Comparison of ENCODE assay signal across 27 mouse cellular contexts in the genomic region with DNA sequence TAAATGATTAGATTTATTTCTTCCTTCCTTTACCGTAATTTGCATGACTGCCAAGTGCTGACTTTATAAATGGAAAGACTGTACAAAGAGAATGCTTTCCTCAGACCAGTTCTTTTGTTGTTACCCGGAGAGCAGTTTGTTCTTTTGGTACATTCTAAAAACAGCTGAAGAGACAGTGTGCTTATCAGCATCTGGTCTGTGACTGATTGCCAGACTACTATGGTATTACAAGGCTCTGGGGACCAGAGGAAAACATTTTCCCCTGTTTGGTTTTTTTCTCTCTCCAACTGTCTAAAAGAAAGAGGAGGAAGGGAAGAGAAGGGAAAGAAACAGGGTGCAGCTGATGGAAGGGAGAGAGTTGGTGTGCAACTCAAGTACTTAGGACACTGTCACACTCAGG. TPM values are rescaled to one million over a fixed set of nuclear protein-coding genes. Genes with fewer than 3 reads are reported as not detected.
DNase-seq lines count a peak whose midpoint lies in the region; ATAC-seq and TF ChIP-seq lines count a peak whose summit lies in the region.
"Had no signal": no experiment of that assay in that cellular context is flagged by ENCODE, and none has a peak within 500 bp of the region (broad histone marks: within the 10 kb centered on the region; RNA-seq: fewer than 3 reads in every experiment).

No protein-coding gene starts in this region.

- TF ChIP-seq POLR2A in kidney, adult 2 months (IDR thresholded peaks at IDR 0.05; ENCODE audit: low read depth, low read length), result no peak

- H3K4me3 ChIP-seq in kidney, adult 2 months (ENCODE audit: insufficient read depth, low read depth, low read length), result no peak overlapping the region
- no peak overlapping the region for H3K4me3 ChIP-seq in layer of hippocampus, adult 2 months
- H3K4me3 ChIP-seq: forebrain, embryonic 10.5 days; heart, embryonic 12.5 days; hindbrain, embryonic 12.5 days; midbrain, embryonic 12.5 days had no signal

- 56% methylated on average over 2 of the region's 2 CpGs for WGBS in kidney, adult 2 months

- H3K27ac ChIP-seq in kidney, adult 2 months (ENCODE audit: insufficient read depth, low read depth, low read length), result no peak overlapping the region
- peak overlapping the region; percentile 79 for H3K27ac ChIP-seq in layer of hippocampus, adult 2 months
- H3K27ac ChIP-seq: forebrain, embryonic 10.5 days; hindbrain, embryonic 12.5 days; midbrain, embryonic 12.5 days had no signal

- H3K27me3 ChIP-seq in kidney, adult 2 months (replicated peaks; ENCODE audit: control insufficient read depth, insufficient read depth, low read length), result no peaks in the 10 kb centered on the region
- H3K27me3 ChIP-seq: CH12.LX; heart, embryonic 12.5 days; hindbrain, embryonic 12.5 days; midbrain, embryonic 12.5 days had no signal

- ATAC-seq in megakaryocyte progenitor cell, adult 5-6 weeks (replicated peaks; ENCODE audit: poor library complexity), result peak; percentile 54

- no peak for TF ChIP-seq CTCF in kidney, adult 2 months (conservative IDR thresholded peaks at IDR 0.05; ENCODE audit: insufficient read depth, insufficient read length, low read depth, low read length)
- no peak for TF ChIP-seq CTCF in layer of hippocampus, adult 2 months (conservative IDR thresholded peaks at IDR 0.05)

- no peaks in the 10 kb centered on the region for H3K36me3 ChIP-seq in kidney, adult 2 months (ENCODE audit: control insufficient read depth, insufficient read depth, low read length)
- H3K36me3 ChIP-seq: forebrain, embryonic 10.5 days; G1E; heart, embryonic 12.5 days; hindbrain, embryonic 12.5 days; midbrain, embryonic 12.5 days had no signal

- H3K4me1 ChIP-seq in kidney, adult 2 months (ENCODE audit: control insufficient read depth, insufficient read depth, low read length), result no peaks in the 10 kb centered on the region
- H3K4me1 ChIP-seq: forebrain, embryonic 10.5 days; midbrain, embryonic 12.5 days had no signal

- peak; percentile 19 for DNase-seq in kidney, adult 2 months
- DNase-seq in kidney, postnatal 10 days, result no peak
- DNase-seq in layer of hippocampus, adult 2 months (ENCODE audit: low spot score in 2 of 2), result peak in 1 of 2 experiments; percentile 19
- DNase-seq in layer of hippocampus, adult 9-10 months (ENCODE audit: low spot score), result no peak
- peak; percentile 49 for DNase-seq in 3T3-L1 (ENCODE audit: low read depth, low spot score)
- DNase-seq in right cerebral cortex, postnatal 14 days, result no peak
- no peak for DNase-seq in Muller cell, postnatal 12 days (ENCODE audit: inconsistent ontology term)
- DNase-seq: adrenal gland, postnatal 10 days; cerebellum, adult 18-20 months; cerebellum, postnatal 14 days; gastrocnemius, postnatal 25 days; heart, adult 18-20 months; heart, postnatal 14 days; kidney, adult 18-20 months; left cerebral cortex, postnatal 4 days; lung, adult 18-20 months; lung, postnatal 10 days; right cerebral cortex, postnatal 4 days; thymus, adult 18-20 months; thymus, postnatal 36 days had no signal

RNA-seq across cellular contexts. Expression of a gene that starts 36.0 kb away (rescaled TPM):
- polyA plus RNA-seq in kidney, adult 2 months (2012; rRNA removed), result 0.34 and 0.41 TPM in 2 replicates
- 10 to 100 TPM; 42.7 to 45.3 TPM for total RNA-seq in layer of hippocampus, adult 2 months (2021)
- 3.4 and 4.2 TPM in 2 replicates for total RNA-seq in megakaryocyte progenitor cell, adult 5-6 weeks (2015)
- 1.3 and 1.8 TPM in 2 replicates for total RNA-seq in megakaryocyte progenitor cell, adult 5-6 weeks (2017)

Comparison
In these comparisons a context has a peak if more than half of its experiments do, and no peak if none do; other contexts are left out.
1. DNase-seq: peak in kidney, adult 2 months (single experiment) and 3T3-L1 (single experiment); none in kidney, postnatal 10 days (single experiment), layer of hippocampus, adult 9-10 months (single experiment), right cerebral cortex, postnatal 14 days (single experiment) and Muller cell, postnatal 12 days (single experiment).
2. RNA of a gene that starts 36.0 kb away (total RNA-seq): 42.7 to 45.3 TPM in layer of hippocampus, adult 2 months; 1.3 to 4.2 TPM in megakaryocyte progenitor cell, adult 5-6 weeks; every median in the first group is over 4 times any median in the second.